Comparison of ENCODE assay signal across 7 mouse cellular contexts in the genomic region with DNA sequence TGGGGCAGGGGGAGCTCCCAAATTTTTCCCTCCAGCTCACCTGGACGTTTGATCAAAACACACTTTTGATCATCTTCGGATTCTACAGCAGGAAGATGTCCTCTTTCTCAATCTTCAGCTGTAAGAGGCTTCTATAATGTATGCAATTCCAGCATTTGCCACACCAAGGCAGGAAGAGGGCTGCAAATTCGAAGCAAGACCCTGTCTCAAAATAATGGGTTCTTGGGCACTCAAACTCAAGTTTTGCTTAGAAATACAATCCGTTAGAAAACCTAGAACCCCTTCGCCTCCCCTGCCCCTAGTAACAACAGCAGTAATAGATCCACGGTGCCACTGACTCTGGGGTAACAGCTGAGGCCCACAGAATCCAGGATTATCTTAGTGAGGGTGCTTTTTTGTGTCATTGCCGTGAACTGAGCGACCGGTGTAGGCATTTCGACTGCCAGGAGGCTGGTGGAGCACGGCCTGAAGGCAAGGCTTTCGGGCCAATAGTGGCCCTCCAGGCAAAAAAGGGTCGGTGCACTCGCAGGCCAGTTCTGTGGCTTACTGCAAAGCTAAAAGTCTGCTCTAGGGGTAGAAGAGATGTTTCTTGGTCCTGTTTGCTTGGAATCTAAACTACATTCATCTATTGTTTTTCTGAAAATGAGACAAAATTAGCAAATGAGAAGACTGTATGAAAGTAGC. TPM values are rescaled to one million over a fixed set of nuclear protein-coding genes. Genes with fewer than 3 reads are reported as not detected.
DNase-seq lines count a peak whose midpoint lies in the region; ATAC-seq and TF ChIP-seq lines count a peak whose summit lies in the region.

No protein-coding gene starts in this region.

- H3K4me3 ChIP-seq in C2C12 (ENCODE audit: insufficient read depth, poor library complexity, severe bottlenecking): peak overlapping the region; percentile 7
- H3K4me3 ChIP-seq in forebrain, embryonic 14.5 days (ENCODE audit: low read depth, low read length): 0 out of 2 replicates have a peak overlapping the region, but pooled peaks have one; percentile 1
- H3K4me3 ChIP-seq in liver, embryonic 15.5 days (replicated peaks): peak overlapping the region; percentile 55
- no peak overlapping the region for H3K4me3 ChIP-seq in left cerebral cortex, adult 2 months

- H3K9me3 ChIP-seq in forebrain, embryonic 14.5 days (replicated peaks; ENCODE audit: control insufficient read depth, low read length): no peaks in the 10 kb centered on the region
- no peaks in the 10 kb centered on the region for H3K9me3 ChIP-seq in liver, embryonic 15.5 days (replicated peaks)

- no peak for TF ChIP-seq CTCF in C2C12 (IDR thresholded peaks at IDR 0.05; ENCODE audit: control insufficient read depth, insufficient read depth, insufficient read length)
- no peak; the same call in 1 of the 2 replicates for TF ChIP-seq CTCF in left cerebral cortex, adult 2 months (IDR thresholded peaks at IDR 0.05)

- intact Hi-C loops in left cerebral cortex, adult 2 months (cut with DNase I): no loop called here

- H3K4me2 ChIP-seq in forebrain, embryonic 14.5 days (ENCODE audit: low read length): peak overlapping the region; percentile 35
- peak overlapping the region; percentile 76 for H3K4me2 ChIP-seq in liver, embryonic 15.5 days

- peak; percentile 56 for DNase-seq in 3134 (ENCODE audit: extremely low read depth, insufficient read length, low spot score)
- no peak for DNase-seq in forebrain, embryonic 14.5 days (ENCODE audit: low spot score)
- DNase-seq in left cerebral cortex, adult 2 months (ENCODE audit: extremely low spot score in 1 of 2, low spot score in 2 of 2): no peak
- no peak for DNase-seq in urinary bladder, postnatal 36 days (ENCODE audit: low spot score in 2 of 2)
- no peak for DNase-seq in layer of hippocampus, adult 18-20 months (ENCODE audit: low spot score in 2 of 2)

- no peaks in the 10 kb centered on the region for H3K27me3 ChIP-seq in C2C12 (ENCODE audit: control insufficient read depth, insufficient read depth, insufficient read length)
- no peaks in the 10 kb centered on the region for H3K27me3 ChIP-seq in forebrain, embryonic 14.5 days (replicated peaks; ENCODE audit: control insufficient read depth, insufficient read depth, low read length)
- no peaks in the 10 kb centered on the region for H3K27me3 ChIP-seq in liver, embryonic 15.5 days

- H3K4me1 ChIP-seq in forebrain, embryonic 14.5 days (ENCODE audit: control insufficient read depth, insufficient read depth, low read length): peaks cover 9% of the 10 kb centered on the region
- H3K4me1 ChIP-seq in liver, embryonic 15.5 days (replicated peaks): peaks cover 60% of the 10 kb centered on the region

- no peaks in the 10 kb centered on the region for H3K36me3 ChIP-seq in C2C12 (ENCODE audit: control insufficient read depth, insufficient read depth)
- H3K36me3 ChIP-seq in forebrain, embryonic 14.5 days (ENCODE audit: control insufficient read depth, insufficient read depth, low read length): no peaks in the 10 kb centered on the region
- H3K36me3 ChIP-seq in liver, embryonic 15.5 days (replicated peaks): no peaks in the 10 kb centered on the region

- H3K9ac ChIP-seq in forebrain, embryonic 14.5 days (ENCODE audit: low read length): no peak overlapping the region
- H3K9ac ChIP-seq in liver, embryonic 15.5 days: peak overlapping the region; percentile 64

- WGBS in forebrain, embryonic 14.5 days: 6% methylated on average over 14 of the region's 14 CpGs
- 4% methylated on average over 14 of the region's 14 CpGs for WGBS in liver, embryonic 15.5 days (ENCODE audit: insufficient replicate concordance)

- H3ac ChIP-seq in C2C12 (ENCODE audit: control insufficient read depth, insufficient read length, low read depth): peak overlapping the region; percentile 67

- ATAC-seq in forebrain, embryonic 14.5 days: no peak
- 0 out of 2 replicates have a peak, but pooled peaks have one; percentile 33 for ATAC-seq in liver, embryonic 15.5 days (ENCODE audit: insufficient read depth)

- no peak overlapping the region for H3K27ac ChIP-seq in forebrain, embryonic 14.5 days (ENCODE audit: low read depth, low read length)
- H3K27ac ChIP-seq in liver, embryonic 15.5 days (replicated peaks): peak overlapping the region; percentile 49; the same call in 1 of the 2 replicates
- no peak overlapping the region for H3K27ac ChIP-seq in left cerebral cortex, adult 2 months

- H3K79me2 ChIP-seq in C2C12 (ENCODE audit: control insufficient read depth, insufficient read depth): no peaks in the 10 kb centered on the region

- no peaks in the 10 kb centered on the region for H3K79me3 ChIP-seq in C2C12 (ENCODE audit: low read depth)

TF ChIP-seq in C2C12, 6 proteins besides CTCF, POLR2A, EP300 and RAD21:
- no peak for TF ChIP-seq FOSL1 (IDR thresholded peaks at IDR 0.05; ENCODE audit: insufficient read depth, low read length, poor library complexity, severe bottlenecking)
- no peak for TF ChIP-seq MAX (IDR thresholded peaks at IDR 0.05)
- no peak for TF ChIP-seq MYOD1 (IDR thresholded peaks at IDR 0.05; ENCODE audit: control insufficient read depth, insufficient read length, low read depth)
- no peak for TF ChIP-seq CEBPB (IDR thresholded peaks at IDR 0.05; ENCODE audit: low read depth)
- TF ChIP-seq USF1 (IDR thresholded peaks at IDR 0.05; ENCODE audit: low read depth): no peak
- TF ChIP-seq MYOG (IDR thresholded peaks at IDR 0.05; ENCODE audit: control insufficient read depth, extremely low read depth, insufficient read length): no peak

RNA-seq across cellular contexts. Expression of a gene that starts 17.1 kb away (rescaled TPM):
- 0.07 TPM for polyA plus RNA-seq in C2C12 (2012; fragmentation: generic; extraction: Trizol)
- 0.10 TPM in 1 of 2 replicates, not detected in the other for polyA plus RNA-seq in forebrain, embryonic 14.5 days (2014; fragmentation: Nextera tagmentation; extraction: Ambion mirVana)
- polyA plus RNA-seq in liver, embryonic 15.5 days (2015; fragmentation: Nextera tagmentation; extraction: Ambion mirVana): not detected in 2 replicates
- total RNA-seq in left cerebral cortex, adult 2 months (2021): 1 to 10 TPM in 1 of 2 experiments, under 1 TPM in 1; 0.65 to 1.4 TPM
- 1 to 10 TPM in 1 of 2 experiments, under 1 TPM in 1; 0.91 to 1.4 TPM for total RNA-seq in layer of hippocampus, adult 18-20 months (2021)

RNA-seq across cellular contexts. Expression of a gene that starts 25.0 kb away (rescaled TPM):
- polyA plus RNA-seq in C2C12 (2012; fragmentation: generic; extraction: Trizol): 6.9 TPM
- 4.3 and 7.1 TPM in 2 replicates for polyA plus RNA-seq in forebrain, embryonic 14.5 days (2014; fragmentation: Nextera tagmentation; extraction: Ambion mirVana)
- polyA plus RNA-seq in liver, embryonic 15.5 days (2015; fragmentation: Nextera tagmentation; extraction: Ambion mirVana): 4.6 and 7.0 TPM in 2 replicates
- 100 to 1,000 TPM; 289 to 340 TPM for total RNA-seq in left cerebral cortex, adult 2 months (2021)
- 100 to 1,000 TPM; 331 to 357 TPM for total RNA-seq in layer of hippocampus, adult 18-20 months (2021)

RNA-seq across cellular contexts. Expression of a gene that starts 27.9 kb away (rescaled TPM):
- 98.1 TPM for polyA plus RNA-seq in C2C12 (2012; fragmentation: generic; extraction: Trizol)
- polyA plus RNA-seq in forebrain, embryonic 14.5 days (2014; fragmentation: Nextera tagmentation; extraction: Ambion mirVana): 1.9 and 4.4 TPM in 2 replicates
- 8.3 and 9.7 TPM in 2 replicates for polyA plus RNA-seq in liver, embryonic 15.5 days (2015; fragmentation: Nextera tagmentation; extraction: Ambion mirVana)
- 1 to 10 TPM; 2.4 to 4.4 TPM for total RNA-seq in left cerebral cortex, adult 2 months (2021)
- total RNA-seq in layer of hippocampus, adult 18-20 months (2021): 1 to 10 TPM in 1 of 2 experiments, not detected in 1; 3.0 TPM

RNA-seq across cellular contexts. Expression of a gene that starts 29.4 kb away (rescaled TPM):
- polyA plus RNA-seq in C2C12 (2012; fragmentation: generic; extraction: Trizol): 5.5 TPM
- 2.2 and 5.3 TPM in 2 replicates for polyA plus RNA-seq in forebrain, embryonic 14.5 days (2014; fragmentation: Nextera tagmentation; extraction: Ambion mirVana)
- polyA plus RNA-seq in liver, embryonic 15.5 days (2015; fragmentation: Nextera tagmentation; extraction: Ambion mirVana): 9.4 and 11.7 TPM in 2 replicates
- total RNA-seq in left cerebral cortex, adult 2 months (2021): 1 to 10 TPM; 2.6 to 5.1 TPM
- 1 to 10 TPM; 2.1 to 4.9 TPM for total RNA-seq in layer of hippocampus, adult 18-20 months (2021)

RNA-seq across cellular contexts. Expression of a gene that starts 37.4 kb away (rescaled TPM):
- 1.2 TPM for polyA plus RNA-seq in C2C12 (2012; fragmentation: generic; extraction: Trizol)
- 0.30 and 0.32 TPM in 2 replicates for polyA plus RNA-seq in forebrain, embryonic 14.5 days (2014; fragmentation: Nextera tagmentation; extraction: Ambion mirVana)
- polyA plus RNA-seq in liver, embryonic 15.5 days (2015; fragmentation: Nextera tagmentation; extraction: Ambion mirVana): 1.5 and 1.6 TPM in 2 replicates
- under 1 TPM; 0.61 TPM for total RNA-seq in left cerebral cortex, adult 2 months (2021)
- total RNA-seq in layer of hippocampus, adult 18-20 months (2021): under 1 TPM; 0.43 to 0.54 TPM
